Mouse (Mus musculus): ENCODE data around the gene Serpina3m.
"Not testable (repeated sequence)": the region's sequence is repeated elsewhere in the genome, so short reads cannot be mapped to it uniquely, and the experiment has no call there.

Serpina3m gene

GRCm38 (mm10) chr12:104338226-104338625 lies at the start of gene Serpina3m, which contains the start of gene Serpina3k:
Gene Serpina3m (plus strand): TSS chr12:104338486.
Gene Serpina3k (plus strand): TSS chr12:104338486.
- not testable (repeated sequence) for DNase-seq (ENCODE audit: low spot score)

GRCm38 (mm10) chr12:104289872-104290271 lies 48.4 kb upstream of the Serpina3m start:
- no peak for DNase-seq (ENCODE audit: low spot score)

- no peak for DNase-seq (ENCODE audit: low spot score)
Measured at GRCm38 (mm10) chr12:104293963-104294362, 44.3 kb upstream of the Serpina3m start.

GRCm38 (mm10) chr12:104298049-104298448 lies 40.2 kb upstream of the Serpina3m start:
- no peak for DNase-seq (ENCODE audit: low spot score)

GRCm38 (mm10) chr12:104305991-104306390 lies 32.3 kb upstream of the Serpina3m start:
- DNase-seq (ENCODE audit: low spot score) = no peak

- no peak for DNase-seq (ENCODE audit: low spot score)
Measured at GRCm38 (mm10) chr12:104314253-104314652, 24.0 kb upstream of the Serpina3m start, which contains the start of gene Serpina3j. Gene Serpina3j (plus strand): TSS chr12:104314553.

- DNase-seq (ENCODE audit: low spot score) = no peak
Measured at GRCm38 (mm10) chr12:104322454-104322853, 15.8 kb upstream of the Serpina3m start.

GRCm38 (mm10) chr12:104331701-104332100 lies 6.6 kb upstream of the Serpina3m start:
- DNase-seq (ENCODE audit: low spot score) = no peak

- not testable (repeated sequence) for DNase-seq (ENCODE audit: low spot score)
Measured at GRCm38 (mm10) chr12:104336873-104337272, 1.4 kb upstream of the Serpina3m start.

- no peak for DNase-seq (ENCODE audit: low spot score)
Measured at GRCm38 (mm10) chr12:104338705-104339104, 419 bp downstream of the Serpina3m start.

GRCm38 (mm10) chr12:104342489-104342888 lies 4.2 kb downstream of the Serpina3m start:
- not testable (repeated sequence) for DNase-seq (ENCODE audit: low spot score)

GRCm38 (mm10) chr12:104345181-104345580 lies 6.9 kb downstream of the Serpina3m start:
- no peak for DNase-seq (ENCODE audit: low spot score)

- DNase-seq (ENCODE audit: low spot score) = no peak
Measured at GRCm38 (mm10) chr12:104345707-104346106, 7.4 kb downstream of the Serpina3m start.

GRCm38 (mm10) chr12:104347091-104347490 lies 8.8 kb downstream of the Serpina3m start:
- DNase-seq (ENCODE audit: low spot score) = no peak

GRCm38 (mm10) chr12:104351812-104352211 lies 13.5 kb downstream of the Serpina3m start:
- peak; percentile 9 for DNase-seq (ENCODE audit: low spot score)

- no peak for DNase-seq (ENCODE audit: low spot score)
Measured at GRCm38 (mm10) chr12:104356006-104356405, 17.7 kb downstream of the Serpina3m start.

GRCm38 (mm10) chr12:104369986-104370385 lies 31.7 kb downstream of the Serpina3m start:
- DNase-seq (ENCODE audit: low spot score) = no peak

GRCm38 (mm10) chr12:104377179-104377578 lies 38.9 kb downstream of the Serpina3m start:
- DNase-seq (ENCODE audit: low spot score) = not testable (repeated sequence)

- not testable (repeated sequence) for DNase-seq (ENCODE audit: low spot score)
Measured at GRCm38 (mm10) chr12:104378351-104378750, 40.1 kb downstream of the Serpina3m start.

GRCm38 (mm10) chr12:104378815-104379214 lies 40.5 kb downstream of the Serpina3m start:
- not testable (repeated sequence) for DNase-seq (ENCODE audit: low spot score)

- no peak for DNase-seq (ENCODE audit: low spot score)
Measured at GRCm38 (mm10) chr12:104379856-104380255, 41.6 kb downstream of the Serpina3m start.

GRCm38 (mm10) chr12:104381071-104381604 lies 42.9 kb downstream of the Serpina3m start:
- DNase-seq (ENCODE audit: low spot score) = not testable (repeated sequence)

GRCm38 (mm10) chr12:104385987-104386386 lies 47.7 kb downstream of the Serpina3m start:
- DNase-seq (ENCODE audit: low spot score) = not testable (repeated sequence)

- not testable (repeated sequence) for DNase-seq (ENCODE audit: low spot score)
Measured at GRCm38 (mm10) chr12:104386878-104387277, 48.6 kb downstream of the Serpina3m start.

All from testis, postnatal 14 days (tissue).